Mouse (Mus musculus): ENCODE data around the gene Tcfl5.

GRCm38 (mm10) chr2:180684031-180684430, 41.5 kb upstream of the Tcfl5 start:
- TF ChIP-seq CHD1 (IDR thresholded peaks at IDR 0.05; ENCODE audit: low read depth, low read length) (no peak), CTCF (IDR thresholded peaks at IDR 0.05 in 2 of 3, conservative IDR thresholded peaks at IDR 0.05 in 1 of 3; ENCODE audit: control insufficient read depth in 1 of 3, insufficient read depth in 1 of 3, low read depth in 2 of 3, low read length in 3 of 3, poor library complexity in 1 of 3, severe bottlenecking in 1 of 3) (no peak), ZNF384 (IDR thresholded peaks at IDR 0.05; ENCODE audit: low read depth, low read length) (no peak), TCF12 (IDR thresholded peaks at IDR 0.05; ENCODE audit: low read depth, low read length) (peak; percentile 90), EP300 (IDR thresholded peaks at IDR 0.05; ENCODE audit: low read depth in 1 of 2, low read length in 2 of 2) (peak; percentile 32 to 65), ETS1 (IDR thresholded peaks at IDR 0.05; ENCODE audit: low read depth, low read length) (peak; percentile 86), SIN3A (IDR thresholded peaks at IDR 0.05; ENCODE audit: low read length) (peak; percentile 47; the same call in 1 of the 2 replicates), MYC (IDR thresholded peaks at IDR 0.05; ENCODE audit: low read depth, low read length) (no peak), NRF1 (IDR thresholded peaks at IDR 0.05; ENCODE audit: insufficient read depth, low read depth, low read length, poor library complexity, severe bottlenecking) (no peak), NELFE (IDR thresholded peaks at IDR 0.05; ENCODE audit: low read depth, low read length) (no peak), POLR2A (IDR thresholded peaks at IDR 0.05; ENCODE audit: control insufficient read depth in 1 of 2, insufficient read depth in 1 of 2, low read depth in 1 of 2, low read length in 2 of 2, poor library complexity in 1 of 2) (no peak)
